Mouse (Mus musculus) midbrain, embryonic 12.5 days (tissue): ENCODE measurements around the gene 2700097O09Rik. TPM values are rescaled to one million over a fixed set of nuclear protein-coding genes. Genes with fewer than 3 reads are reported as not detected.
"Not testable (repeated sequence)": the region's sequence is repeated elsewhere in the genome, so short reads cannot be mapped to it uniquely, and the experiment has no call there.

Source experiments
- ATAC-seq: fragments of 200-750 bp; cut with Nextera tagmentation; 2 replicates; pipeline ENCODE4 v1.8.0; 2017; ENCODE audit warnings: low read depth, moderate TSS enrichment, moderate library complexity; ENCODE audit not compliant: low FRiP score
- H3K27ac ChIP-seq: fragments of 300-500 bp; sonication (generic); replicated peaks from 2 replicates; pipeline ENCODE4 v1.5.1; 2016; ENCODE audit warnings: mild to moderate bottlenecking
- H3K27me3 ChIP-seq: fragments of 300-500 bp; sonication (generic); 2 replicates; pipeline ENCODE4 v1.6.1; 2016; ENCODE audit warnings: mild to moderate bottlenecking
- H3K36me3 ChIP-seq: fragments of 300-500 bp; sonication (generic); 2 replicates; pipeline ENCODE4 v1.6.1; 2016
- H3K4me1 ChIP-seq: fragments of 300-500 bp; sonication (generic); 2 replicates; pipeline ENCODE4 v1.6.1; 2016
- H3K4me2 ChIP-seq: fragments of 300-500 bp; sonication (generic); replicated peaks from 2 replicates; pipeline ENCODE4 v1.6.1; 2016; ENCODE audit warnings: mild to moderate bottlenecking, moderate library complexity
- H3K4me3 ChIP-seq: fragments of 300-500 bp; sonication (generic); 2 replicates; pipeline ENCODE4 v1.5.1; 2016; ENCODE audit warnings: mild to moderate bottlenecking
- H3K9ac ChIP-seq: fragments of 300-500 bp; sonication (generic); replicated peaks from 2 replicates; pipeline ENCODE4 v1.6.1; 2016; ENCODE audit warnings: mild to moderate bottlenecking, moderate library complexity
- H3K9me3 ChIP-seq: fragments of 300-500 bp; sonication (generic); 2 replicates; pipeline ENCODE4 v1.6.1; 2016; ENCODE audit warnings: mild to moderate bottlenecking
- WGBS: fragments of 180-500 bp; shearing (Covaris S2); methylation state at CpG from one replicate; pipeline ENCODE4 v1.1.7; 2016; 5-methylcytosine and 5-hydroxymethylcytosine counted together
- polyA plus RNA-seq: library from polyadenylated mRNA; unstranded; fragments of >200 nt; fragmentation: Nextera tagmentation; extraction: Ambion mirVana; gene quantifications from 2 replicates; pipeline ENCODE4 v1.2.1, GENCODE M21; 2016

Gene 2700097O09Rik
- polyA plus RNA-seq, 1 experiment from 2014 or later: 36.3 TPM

- H3K4me2 ChIP-seq: no peak overlapping the region
- no peak overlapping the region for H3K27ac ChIP-seq
- no peak overlapping the region for H3K9ac ChIP-seq
- H3K36me3 ChIP-seq: no peaks in the 10 kb centered on the region
- peaks cover 3% of the 10 kb centered on the region; the same call in 1 of the 2 replicates for H3K4me1 ChIP-seq
- no peak overlapping the region for H3K4me3 ChIP-seq
- no peaks in the 10 kb centered on the region for H3K27me3 ChIP-seq
- 0 out of 2 replicates have a peak, but pooled peaks cover 2% of the 10 kb centered on the region for H3K9me3 ChIP-seq
- WGBS: 86% methylated on average over 7 of the region's 7 CpGs
- no peak for ATAC-seq
These were observed 60.5 kb downstream of the 2700097O09Rik start for GRCm38 (mm10) chr12:55019421-55019877.

DNA sequence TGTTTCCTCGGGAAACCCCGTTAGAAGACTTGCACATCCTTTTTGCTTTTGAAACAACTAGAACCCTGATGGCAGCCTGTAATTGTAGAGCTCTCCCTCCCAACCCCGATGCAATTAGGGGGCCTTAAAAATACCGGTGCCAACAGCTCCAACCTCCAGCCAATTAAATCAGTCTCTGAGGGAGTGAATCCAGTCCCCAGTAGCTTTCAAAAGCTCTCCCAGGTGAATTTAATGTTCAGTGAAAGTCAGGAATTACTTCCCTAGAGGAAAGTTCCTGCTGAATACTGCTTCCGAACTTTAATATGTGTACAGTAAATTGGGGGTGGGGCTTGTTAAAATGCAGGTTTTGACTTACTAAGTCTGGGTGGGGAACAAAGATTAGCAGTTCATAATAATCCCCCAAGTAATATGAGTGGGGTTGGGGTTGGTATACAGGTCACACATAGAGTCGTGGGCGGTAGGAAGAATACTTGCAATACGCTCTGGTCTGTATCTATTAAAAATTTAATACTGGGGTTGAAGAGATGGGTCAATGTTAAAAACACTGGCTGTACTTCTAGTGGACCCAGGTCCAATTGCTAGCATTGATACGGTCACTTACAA lies 62.7 kb downstream of the 2700097O09Rik start:
- no peak overlapping the region for H3K9ac ChIP-seq
- no peaks in the 10 kb centered on the region for H3K27me3 ChIP-seq
- no peak overlapping the region for H3K4me2 ChIP-seq
- H3K4me1 ChIP-seq: peaks cover 3% of the 10 kb centered on the region; the same call in 1 of the 2 replicates
- no peak for ATAC-seq
- WGBS: 66% methylated on average over 9 of the region's 9 CpGs
- no peaks in the 10 kb centered on the region for H3K36me3 ChIP-seq
- H3K4me3 ChIP-seq: no peak overlapping the region
- H3K27ac ChIP-seq: no peak overlapping the region
- no peaks in the 10 kb centered on the region for H3K9me3 ChIP-seq

GRCm38 (mm10) chr12:55016339-55017118 lies 63.4 kb downstream of the 2700097O09Rik start:
- Histone ChIP-seq H3K4me3 (no peak overlapping the region), H3K27ac (no peak overlapping the region), H3K4me1 (peaks cover 3% of the 10 kb centered on the region; the same call in 1 of the 2 replicates), H3K9me3 (no peaks in the 10 kb centered on the region), H3K9ac (no peak overlapping the region), H3K4me2 (no peak overlapping the region), H3K36me3 (no peaks in the 10 kb centered on the region), H3K27me3 (no peaks in the 10 kb centered on the region)
- no peak for ATAC-seq
- WGBS: 81% methylated on average over 8 of the region's 8 CpGs

- H3K4me3 ChIP-seq: no peak overlapping the region
These were observed 64.5 kb downstream of the 2700097O09Rik start for GRCm38 (mm10) chr12:55015428-55015827.

GRCm38 (mm10) chr12:55013626-55014398 lies 66.1 kb downstream of the 2700097O09Rik start, which contains the start of gene Baz1a:
Gene Baz1a (minus strand): TSS chr12:55014348.
- ATAC-seq: no peak
- H3K4me2 ChIP-seq: no peak within 1 kb of the TSS

More at GRCm38 (mm10) chr12:55015428-55015827, 64.5 kb downstream of the 2700097O09Rik start:
- WGBS: 77% methylated on average over 5 of the region's 5 CpGs
- no peaks in the 10 kb centered on the region for H3K36me3 ChIP-seq
- ATAC-seq: no peak
- H3K9me3 ChIP-seq: no peaks in the 10 kb centered on the region
- no peak overlapping the region for H3K27ac ChIP-seq
- H3K9ac ChIP-seq: no peak overlapping the region
- H3K4me2 ChIP-seq: no peak overlapping the region
- no peaks in the 10 kb centered on the region for H3K27me3 ChIP-seq
- H3K4me1 ChIP-seq: peaks cover 3% of the 10 kb centered on the region; the same call in 1 of the 2 replicates

GRCm38 (mm10) chr12:55013031-55013430 lies 66.9 kb downstream of the 2700097O09Rik start:
- no peaks in the 10 kb centered on the region for H3K27me3 ChIP-seq
- H3K4me2 ChIP-seq: no peak overlapping the region
- H3K4me1 ChIP-seq: peaks cover 3% of the 10 kb centered on the region; the same call in 1 of the 2 replicates
- ATAC-seq: no peak
- H3K9me3 ChIP-seq: no peaks in the 10 kb centered on the region
- no peaks in the 10 kb centered on the region for H3K36me3 ChIP-seq
- WGBS: 71% methylated on average over 1 of the region's 1 CpGs
- no peak overlapping the region for H3K9ac ChIP-seq
- no peak overlapping the region for H3K27ac ChIP-seq
- H3K4me3 ChIP-seq: no peak overlapping the region

More at GRCm38 (mm10) chr12:55013626-55014398, 66.1 kb downstream of the 2700097O09Rik start, which contains the start of gene Baz1a:
- H3K36me3 ChIP-seq: no peaks in the 10 kb centered on the region
- no peak within 1 kb of the TSS for H3K4me3 ChIP-seq
- no peak within 1 kb of the TSS for H3K9ac ChIP-seq
- no peak within 1 kb of the TSS for H3K27ac ChIP-seq
- H3K27me3 ChIP-seq: no peaks in the 10 kb centered on the region
- peaks cover 3% of the 10 kb centered on the region; the same call in 1 of the 2 replicates for H3K4me1 ChIP-seq
- no peaks in the 10 kb centered on the region for H3K9me3 ChIP-seq
- WGBS: 87% methylated on average over 6 of the region's 6 CpGs

DNA sequence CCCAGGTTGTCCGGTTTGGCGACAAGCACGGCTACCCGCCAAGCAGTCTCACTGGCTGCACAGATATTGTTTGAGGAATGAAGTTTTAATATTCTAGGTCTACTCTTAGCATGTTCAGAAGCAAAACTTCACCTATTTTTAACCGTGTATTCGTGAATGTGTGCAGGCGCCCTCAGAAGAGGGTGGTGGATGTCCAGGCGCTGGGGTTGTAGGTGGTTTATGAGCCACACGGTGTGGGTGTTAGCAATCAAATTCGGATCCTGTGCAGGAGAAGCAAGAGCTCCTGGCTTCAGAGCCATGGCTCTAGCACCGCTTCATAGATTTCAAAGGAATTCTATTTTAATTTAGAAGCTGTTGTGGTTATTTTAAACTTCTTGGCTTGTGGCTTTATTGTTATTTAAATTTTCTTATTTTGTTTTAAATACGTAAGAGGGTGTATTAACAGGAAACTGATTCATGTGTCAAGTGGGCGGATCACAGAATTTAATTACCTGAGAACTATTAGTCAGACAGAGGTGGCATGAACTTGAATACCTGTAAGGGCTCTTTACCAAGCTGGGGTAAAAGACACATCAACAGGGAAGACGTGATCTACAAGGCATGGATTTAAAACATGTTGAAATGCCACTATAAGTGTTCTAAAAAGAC lies 72.4 kb downstream of the 2700097O09Rik start:
- WGBS: 87% methylated on average over 14 of the region's 14 CpGs
- H3K4me2 ChIP-seq: no peak overlapping the region
- ATAC-seq: no peak

DNA sequence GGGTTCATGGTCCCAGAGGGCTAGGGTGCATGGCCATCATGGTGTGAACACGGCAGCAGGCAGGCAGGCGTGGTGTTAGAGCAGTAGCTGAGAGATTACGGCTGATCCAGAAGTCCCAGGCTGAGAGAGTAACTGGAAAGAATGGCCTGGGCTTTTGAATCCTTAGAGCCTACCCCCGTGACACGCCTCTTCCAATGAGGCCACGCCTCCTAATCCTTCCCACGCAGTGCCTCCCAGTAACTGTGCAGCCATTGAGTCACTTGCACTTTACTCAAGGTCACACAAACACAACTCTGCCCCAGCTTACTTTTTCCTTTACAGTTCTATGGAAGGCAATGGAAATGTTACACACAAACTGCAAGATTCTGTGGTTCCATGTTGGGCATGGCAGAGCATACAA lies 73.8 kb downstream of the 2700097O09Rik start:
- Histone ChIP-seq H3K27me3 (no peaks in the 10 kb centered on the region), H3K9me3 (no peaks in the 10 kb centered on the region), H3K27ac (no peak overlapping the region), H3K4me1 (no peaks in the 10 kb centered on the region), H3K9ac (no peak overlapping the region), H3K4me3 (no peak overlapping the region), H3K36me3 (no peaks in the 10 kb centered on the region), H3K4me2 (no peak overlapping the region)
- WGBS: 94% methylated on average over 7 of the region's 7 CpGs
- ATAC-seq: no peak

More for the DNA sequence above, 72.4 kb downstream of the 2700097O09Rik start:
- H3K4me3 ChIP-seq: no peak overlapping the region
- no peak overlapping the region for H3K9ac ChIP-seq
- H3K27me3 ChIP-seq: no peaks in the 10 kb centered on the region
- no peak overlapping the region for H3K27ac ChIP-seq
- H3K4me1 ChIP-seq: no peaks in the 10 kb centered on the region
- no peaks in the 10 kb centered on the region for H3K9me3 ChIP-seq
- no peaks in the 10 kb centered on the region for H3K36me3 ChIP-seq

DNA sequence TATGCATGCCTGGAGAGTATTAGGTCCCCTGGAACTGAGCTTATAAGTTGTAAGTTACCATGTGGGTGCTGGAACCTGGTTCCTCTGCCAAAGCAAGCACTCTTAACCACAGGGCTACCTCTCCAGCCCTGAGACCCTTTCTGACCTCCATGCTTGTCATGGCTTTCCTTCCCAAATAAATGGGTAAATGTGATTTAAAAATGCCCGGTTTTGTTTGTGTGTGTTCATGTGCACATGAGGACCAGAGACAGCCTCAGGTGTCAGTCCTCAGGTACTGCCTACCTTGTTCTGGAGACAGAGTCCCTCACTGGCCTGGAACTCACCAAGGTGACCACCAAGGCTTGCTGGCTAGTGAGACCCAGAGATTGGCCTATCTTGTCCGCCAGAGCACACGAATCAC lies 75.5 kb downstream of the 2700097O09Rik start:
- Histone ChIP-seq H3K36me3 (no peaks in the 10 kb centered on the region), H3K9ac (no peak overlapping the region), H3K27ac (no peak overlapping the region), H3K4me3 (no peak overlapping the region), H3K4me2 (no peak overlapping the region), H3K27me3 (no peaks in the 10 kb centered on the region), H3K4me1 (no peaks in the 10 kb centered on the region), H3K9me3 (no peaks in the 10 kb centered on the region)
- ATAC-seq: no peak
- 96% methylated on average over 3 of the region's 3 CpGs for WGBS

DNA sequence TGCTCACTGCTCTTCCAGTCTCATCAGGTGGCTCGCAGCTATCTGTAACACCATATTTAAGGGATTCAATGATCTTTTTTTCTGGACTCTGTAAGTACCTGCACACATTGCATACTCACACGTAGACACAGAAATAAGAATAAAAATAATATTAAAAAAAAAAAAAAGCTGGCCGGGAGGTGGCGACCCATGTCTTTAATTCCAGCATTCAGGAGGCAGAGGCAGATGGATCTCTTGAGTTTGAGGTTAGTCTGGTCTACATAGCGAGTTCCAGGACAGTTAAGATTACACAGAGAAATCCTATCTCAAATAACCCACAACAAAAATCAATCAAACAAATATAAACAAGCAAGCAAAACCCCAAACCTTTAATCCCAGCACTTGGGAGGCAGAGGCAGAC lies 76.1 kb downstream of the 2700097O09Rik start:
- no peaks in the 10 kb centered on the region for H3K9me3 ChIP-seq
- WGBS: 93% methylated on average over 5 of the region's 5 CpGs
- no peak overlapping the region for H3K4me3 ChIP-seq
- no peak overlapping the region for H3K27ac ChIP-seq
- H3K4me1 ChIP-seq: no peaks in the 10 kb centered on the region
- no peaks in the 10 kb centered on the region for H3K36me3 ChIP-seq
- H3K4me2 ChIP-seq: no peak overlapping the region
- ATAC-seq: no peak
- H3K27me3 ChIP-seq: no peaks in the 10 kb centered on the region
- no peak overlapping the region for H3K9ac ChIP-seq

GRCm38 (mm10) chr12:55002532-55002931 lies 77.4 kb downstream of the 2700097O09Rik start:
- not testable (repeated sequence) for ATAC-seq, H3K4me1 ChIP-seq, H3K27me3 ChIP-seq, H3K4me3 ChIP-seq, H3K36me3 ChIP-seq, H3K9me3 ChIP-seq, H3K4me2 ChIP-seq, H3K9ac ChIP-seq, H3K27ac ChIP-seq
- 89% methylated on average over 7 of the region's 7 CpGs for WGBS
